Mouse (Mus musculus) forebrain, embryonic 12.5 days (tissue): ENCODE measurements around the gene 5330417H12Rik. TPM values are rescaled to one million over a fixed set of nuclear protein-coding genes. Genes with fewer than 3 reads are reported as not detected.

Source experiments
- ATAC-seq: fragments of 200-750 bp; cut with Nextera tagmentation; 2 replicates; pipeline ENCODE4 v1.8.0; 2017; ENCODE audit warnings: moderate TSS enrichment; ENCODE audit not compliant: low FRiP score
- H3K27ac ChIP-seq: fragments of 300-500 bp; sonication (generic); 2 replicates; pipeline ENCODE4 v1.5.1; 2016; ENCODE audit warnings: mild to moderate bottlenecking
- H3K27me3 ChIP-seq: fragments of 300-500 bp; sonication (generic); 2 replicates; pipeline ENCODE4 v1.6.1; 2016; ENCODE audit warnings: mild to moderate bottlenecking
- H3K36me3 ChIP-seq: fragments of 300-500 bp; sonication (generic); replicated peaks from 2 replicates; pipeline ENCODE4 v1.6.1; 2016; ENCODE audit warnings: mild to moderate bottlenecking
- H3K4me1 ChIP-seq: fragments of 300-500 bp; sonication (generic); 2 replicates; pipeline ENCODE4 v1.6.1; 2016
- H3K4me2 ChIP-seq: fragments of 300-500 bp; sonication (generic); 2 replicates; pipeline ENCODE4 v1.6.1; 2016; ENCODE audit warnings: mild to moderate bottlenecking, moderate library complexity
- H3K4me3 ChIP-seq: fragments of 300-500 bp; sonication (generic); replicated peaks from 2 replicates; pipeline ENCODE4 v1.5.1; 2016; ENCODE audit warnings: mild to moderate bottlenecking
- H3K9ac ChIP-seq: fragments of 300-500 bp; sonication (generic); 2 replicates; pipeline ENCODE4 v1.6.1; 2016; ENCODE audit warnings: mild to moderate bottlenecking
- H3K9me3 ChIP-seq: fragments of 300-500 bp; sonication (generic); 2 replicates; pipeline ENCODE4 v1.6.1; 2016
- WGBS: fragments of 180-500 bp; shearing (Covaris S2); methylation state at CpG from one replicate; pipeline ENCODE4 v1.1.7; 2016; 5-methylcytosine and 5-hydroxymethylcytosine counted together
- polyA plus RNA-seq: library from polyadenylated mRNA; unstranded; fragments of >200 nt; fragmentation: Nextera tagmentation; extraction: Ambion mirVana; gene quantifications from 2 replicates; pipeline ENCODE4 v1.2.1, GENCODE M21; 2016

The 5330417H12Rik gene
- polyA plus RNA-seq, 1 experiment from 2014 or later: not detected

- H3K4me1 ChIP-seq: 0 out of 2 replicates have a peak, but pooled peaks cover 4% of the 10 kb centered on the region
- no peak for ATAC-seq
- H3K4me2 ChIP-seq: no peak overlapping the region
- no peaks in the 10 kb centered on the region for H3K27me3 ChIP-seq
- H3K9ac ChIP-seq: no peak overlapping the region
- no peak overlapping the region for H3K4me3 ChIP-seq
- WGBS: 71% methylated on average over 1 of the region's 1 CpGs
- H3K9me3 ChIP-seq: no peaks in the 10 kb centered on the region
- no peak overlapping the region for H3K27ac ChIP-seq
- no peaks in the 10 kb centered on the region for H3K36me3 ChIP-seq
These were observed 26.9 kb upstream of the 5330417H12Rik start for GRCm38 (mm10) chr7:107651821-107652220.

- Histone ChIP-seq H3K9me3 (peaks cover 2% of the 10 kb centered on the region; the same call in 1 of the 2 replicates), H3K36me3 (no peaks in the 10 kb centered on the region), H3K4me1 (0 out of 2 replicates have a peak, but pooled peaks cover 4% of the 10 kb centered on the region), H3K27ac (no peak overlapping the region), H3K4me2 (no peak overlapping the region), H3K9ac (no peak overlapping the region), H3K27me3 (no peaks in the 10 kb centered on the region), H3K4me3 (no peak overlapping the region)
- WGBS: 86% methylated on average over 7 of the region's 7 CpGs
- ATAC-seq: no peak
These were observed 25.0 kb upstream of the 5330417H12Rik start for GRCm38 (mm10) chr7:107649990-107650389.

DNA sequence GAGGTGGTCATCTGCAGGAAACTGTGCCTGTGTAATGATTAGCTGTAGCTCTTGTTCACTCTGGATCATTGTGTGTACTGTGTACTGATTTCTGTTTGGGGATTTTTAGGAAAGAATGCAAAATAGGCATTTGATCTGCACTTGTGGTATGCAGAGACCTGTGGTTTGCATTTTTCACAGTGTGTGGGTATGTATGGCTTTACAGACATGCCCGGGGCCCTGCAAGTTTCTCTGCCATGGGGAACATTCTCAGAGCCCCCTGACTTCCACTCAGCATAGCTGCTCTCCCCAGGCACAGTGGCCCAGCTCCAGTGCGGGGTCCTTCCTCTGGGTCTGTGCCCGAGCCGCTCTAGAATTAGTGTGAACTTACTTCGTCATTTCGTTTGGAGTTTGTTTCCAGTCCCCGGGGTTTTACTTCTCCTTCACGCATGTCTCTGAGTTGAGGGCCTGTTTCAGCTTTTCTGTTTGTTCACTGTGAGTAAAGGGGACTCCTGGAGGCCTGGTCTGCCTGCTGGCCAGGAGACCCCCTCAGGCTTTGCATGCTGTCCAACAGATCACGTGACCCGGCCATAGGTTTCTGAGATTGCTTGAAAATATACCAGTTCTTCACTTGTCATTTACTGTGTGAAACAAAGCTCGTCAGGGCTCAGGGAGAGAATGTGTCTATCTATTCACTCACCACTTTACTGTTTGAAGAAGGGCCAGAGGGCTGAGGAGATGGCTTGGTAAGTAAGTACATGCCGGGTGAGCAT, 24.2 kb upstream of the 5330417H12Rik start:
- ATAC-seq: no peak
- H3K9me3 ChIP-seq: peaks cover 7% of the 10 kb centered on the region; the same call in 1 of the 2 replicates
- whole genome bisulfite sequencing: 78% methylated on average over 12 of the region's 12 CpGs

DNA sequence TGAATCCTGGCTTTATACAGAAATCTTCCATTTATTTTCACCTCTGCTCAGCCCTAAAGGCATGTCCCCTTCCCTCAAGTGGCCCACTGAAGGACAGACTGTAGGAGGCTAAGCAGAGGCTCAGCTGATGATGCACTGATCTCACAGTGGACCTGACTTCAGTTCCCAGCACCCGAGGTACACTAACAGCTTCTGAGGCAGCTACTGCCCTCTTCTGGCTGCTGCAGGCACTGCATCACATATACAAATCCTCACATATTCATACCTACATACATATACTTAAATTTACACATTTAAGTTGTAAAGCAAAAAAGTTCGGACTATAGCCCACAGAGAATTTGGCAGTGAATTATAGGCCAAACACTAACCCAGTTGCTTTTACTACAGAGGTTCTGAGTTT, 20.0 kb upstream of the 5330417H12Rik start:
- 96% methylated on average over 2 of the region's 2 CpGs for WGBS
- ATAC-seq: no peak
- H3K27ac ChIP-seq: no peak overlapping the region
- peaks cover 7% of the 10 kb centered on the region; the same call in 1 of the 2 replicates for H3K9me3 ChIP-seq
- H3K36me3 ChIP-seq: no peaks in the 10 kb centered on the region
- H3K4me2 ChIP-seq: no peak overlapping the region
- H3K27me3 ChIP-seq: no peaks in the 10 kb centered on the region
- H3K4me3 ChIP-seq: no peak overlapping the region
- 0 out of 2 replicates have a peak, but pooled peaks cover 4% of the 10 kb centered on the region for H3K4me1 ChIP-seq
- H3K9ac ChIP-seq: no peak overlapping the region

More for the DNA sequence above, 24.2 kb upstream of the 5330417H12Rik start:
- no peaks in the 10 kb centered on the region for H3K36me3 ChIP-seq
- H3K4me1 ChIP-seq: 0 out of 2 replicates have a peak, but pooled peaks cover 4% of the 10 kb centered on the region
- no peak overlapping the region for H3K4me2 ChIP-seq
- no peak overlapping the region for H3K9ac ChIP-seq
- no peaks in the 10 kb centered on the region for H3K27me3 ChIP-seq
- no peak overlapping the region for H3K27ac ChIP-seq
- no peak overlapping the region for H3K4me3 ChIP-seq

GRCm38 (mm10) chr7:107642586-107643275, 17.8 kb upstream of the 5330417H12Rik start:
- H3K9ac ChIP-seq: no peak overlapping the region
- H3K27me3 ChIP-seq: no peaks in the 10 kb centered on the region
- no peaks in the 10 kb centered on the region for H3K36me3 ChIP-seq
- no peak overlapping the region for H3K4me2 ChIP-seq
- peaks cover 7% of the 10 kb centered on the region; the same call in 1 of the 2 replicates for H3K9me3 ChIP-seq
- 81% methylated on average over 7 of the region's 7 CpGs for WGBS
- no peaks in the 10 kb centered on the region for H3K4me1 ChIP-seq
- no peak overlapping the region for H3K4me3 ChIP-seq
- no peak for ATAC-seq
- no peak overlapping the region for H3K27ac ChIP-seq

- H3K27ac ChIP-seq: no peak overlapping the region
- H3K36me3 ChIP-seq: no peaks in the 10 kb centered on the region
- ATAC-seq: no peak
- no peaks in the 10 kb centered on the region for H3K9me3 ChIP-seq
- 87% methylated on average over 5 of the region's 5 CpGs for WGBS
- H3K4me1 ChIP-seq: no peaks in the 10 kb centered on the region
- H3K9ac ChIP-seq: no peak overlapping the region
- H3K4me2 ChIP-seq: no peak overlapping the region
- H3K27me3 ChIP-seq: no peaks in the 10 kb centered on the region
- H3K4me3 ChIP-seq: no peak overlapping the region
These were observed 13.1 kb upstream of the 5330417H12Rik start for GRCm38 (mm10) chr7:107638026-107638425.

DNA sequence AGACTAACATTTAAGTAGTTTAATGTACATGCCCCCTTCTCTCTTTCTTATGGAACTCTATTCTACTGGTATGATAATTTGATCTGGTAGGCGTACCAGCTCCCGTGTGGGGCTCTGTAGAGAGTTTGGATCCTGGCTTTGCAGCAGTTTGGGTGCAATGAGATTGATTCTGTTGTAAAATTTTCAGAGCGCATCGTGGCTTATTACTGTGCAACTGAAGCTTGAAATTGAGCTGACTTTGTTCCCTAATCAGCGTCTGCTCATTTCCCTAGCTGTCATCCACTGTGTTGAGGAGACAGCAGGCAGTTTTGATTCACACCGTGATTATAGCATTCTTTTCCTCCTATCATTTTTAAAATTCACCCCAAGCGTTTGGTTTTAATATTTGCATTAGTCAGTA, 12.4 kb upstream of the 5330417H12Rik start:
- H3K27me3 ChIP-seq: no peaks in the 10 kb centered on the region
- 87% methylated on average over 7 of the region's 7 CpGs for WGBS
- H3K4me1 ChIP-seq: no peaks in the 10 kb centered on the region
- H3K9ac ChIP-seq: no peak overlapping the region
- ATAC-seq: no peak
- H3K4me2 ChIP-seq: no peak overlapping the region
- no peak overlapping the region for H3K4me3 ChIP-seq
- no peaks in the 10 kb centered on the region for H3K9me3 ChIP-seq
- H3K36me3 ChIP-seq: no peaks in the 10 kb centered on the region
- no peak overlapping the region for H3K27ac ChIP-seq

- Histone ChIP-seq H3K9ac (no peak overlapping the region), H3K4me3 (no peak overlapping the region), H3K27ac (no peak overlapping the region), H3K4me2 (no peak overlapping the region), H3K9me3 (no peaks in the 10 kb centered on the region), H3K27me3 (no peaks in the 10 kb centered on the region), H3K4me1 (no peaks in the 10 kb centered on the region), H3K36me3 (no peaks in the 10 kb centered on the region)
- WGBS: 89% methylated on average over 4 of the region's 4 CpGs
- ATAC-seq: no peak
These were observed 8.2 kb upstream of the 5330417H12Rik start for GRCm38 (mm10) chr7:107633201-107633600.

GRCm38 (mm10) chr7:107628383-107628782, 3.4 kb upstream of the 5330417H12Rik start:
- no peak overlapping the region for H3K9ac ChIP-seq
- H3K27me3 ChIP-seq: no peaks in the 10 kb centered on the region
- H3K36me3 ChIP-seq: no peaks in the 10 kb centered on the region
- no peak overlapping the region for H3K4me3 ChIP-seq
- H3K9me3 ChIP-seq: no peaks in the 10 kb centered on the region
- H3K27ac ChIP-seq: no peak overlapping the region
- no peak for ATAC-seq
- H3K4me1 ChIP-seq: no peaks in the 10 kb centered on the region
- H3K4me2 ChIP-seq: no peak overlapping the region

DNA sequence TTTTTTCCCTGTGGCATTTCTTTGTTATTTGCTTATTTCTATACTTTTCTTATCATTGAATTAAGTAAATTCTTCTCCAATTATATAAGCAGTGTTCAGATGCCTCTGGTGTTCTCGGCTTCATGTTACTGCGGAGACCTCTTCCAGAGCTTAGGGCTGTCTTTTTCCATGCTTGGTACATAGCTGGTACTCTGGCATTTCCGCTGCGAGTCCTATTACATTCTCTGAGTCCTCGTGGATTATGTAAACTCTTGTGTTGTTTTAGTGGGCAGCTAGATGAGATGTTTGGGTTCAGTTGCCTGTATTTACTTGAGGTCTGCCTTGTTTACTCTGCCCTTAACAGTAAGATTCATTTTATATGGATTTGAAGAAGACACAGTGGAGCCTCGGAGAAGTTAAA, 820 bp upstream of the 5330417H12Rik start:
- Histone ChIP-seq H3K9me3 (no peaks in the 10 kb centered on the region), H3K4me2 (no peak overlapping the region), H3K9ac (no peak overlapping the region), H3K4me3 (no peak overlapping the region), H3K4me1 (no peaks in the 10 kb centered on the region), H3K36me3 (no peaks in the 10 kb centered on the region), H3K27me3 (no peaks in the 10 kb centered on the region), H3K27ac (no peak overlapping the region)
- 88% methylated on average over 6 of the region's 6 CpGs for WGBS
- no peak for ATAC-seq

- H3K4me2 ChIP-seq: no peak overlapping the region
- H3K36me3 ChIP-seq: no peaks in the 10 kb centered on the region
- no peak overlapping the region for H3K9ac ChIP-seq
- H3K9me3 ChIP-seq: no peaks in the 10 kb centered on the region
- H3K4me3 ChIP-seq: no peak overlapping the region
- H3K27ac ChIP-seq: no peak overlapping the region
- H3K4me1 ChIP-seq: no peaks in the 10 kb centered on the region
- 63% methylated on average over 3 of the region's 3 CpGs for WGBS
- no peaks in the 10 kb centered on the region for H3K27me3 ChIP-seq
- no peak for ATAC-seq
These were observed 529 bp downstream of the 5330417H12Rik start for GRCm38 (mm10) chr7:107624432-107624831.

DNA sequence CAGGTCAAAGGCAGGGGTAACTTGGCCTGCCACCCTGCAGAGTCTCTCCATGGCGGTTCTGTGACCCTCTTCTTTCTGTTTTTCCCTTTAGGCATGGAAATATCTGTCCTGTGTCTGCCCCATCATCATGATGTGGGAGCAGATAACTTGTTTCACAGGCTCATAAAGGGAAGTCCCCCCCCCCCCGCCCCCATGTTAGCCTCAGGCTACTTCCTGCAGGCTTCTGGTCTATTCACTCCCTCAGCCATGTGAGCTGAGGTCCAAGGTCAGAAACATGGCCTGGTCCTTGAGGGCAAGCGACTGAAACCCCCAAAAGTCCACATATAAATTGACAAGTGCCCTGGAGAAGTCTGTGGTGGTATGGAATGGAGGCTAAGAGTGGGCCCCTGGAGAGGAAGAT, 4.8 kb downstream of the 5330417H12Rik start:
- no peak overlapping the region for H3K9ac ChIP-seq
- H3K4me1 ChIP-seq: peaks cover 7% of the 10 kb centered on the region; the same call in 1 of the 2 replicates
- ATAC-seq: no peak
- H3K36me3 ChIP-seq: no peaks in the 10 kb centered on the region
- no peak overlapping the region for H3K4me3 ChIP-seq
- WGBS: 74% methylated on average over 3 of the region's 3 CpGs
- no peaks in the 10 kb centered on the region for H3K9me3 ChIP-seq
- no peak overlapping the region for H3K4me2 ChIP-seq
- H3K27ac ChIP-seq: no peak overlapping the region
- H3K27me3 ChIP-seq: no peaks in the 10 kb centered on the region
